Mouse (Mus musculus) c-Kit-positive CD71-positive TER-119-positive erythroid progenitor cells, embryonic 14.5 days (primary cell): ENCODE results near the gene Klhl22.

ENCODE experiments used
- DNase-seq: peaks from one replicate; pipeline ENCODE4 v3.0.0-alpha.2; 2013; ENCODE audit warnings: low spot score

Klhl22 gene

DNA sequence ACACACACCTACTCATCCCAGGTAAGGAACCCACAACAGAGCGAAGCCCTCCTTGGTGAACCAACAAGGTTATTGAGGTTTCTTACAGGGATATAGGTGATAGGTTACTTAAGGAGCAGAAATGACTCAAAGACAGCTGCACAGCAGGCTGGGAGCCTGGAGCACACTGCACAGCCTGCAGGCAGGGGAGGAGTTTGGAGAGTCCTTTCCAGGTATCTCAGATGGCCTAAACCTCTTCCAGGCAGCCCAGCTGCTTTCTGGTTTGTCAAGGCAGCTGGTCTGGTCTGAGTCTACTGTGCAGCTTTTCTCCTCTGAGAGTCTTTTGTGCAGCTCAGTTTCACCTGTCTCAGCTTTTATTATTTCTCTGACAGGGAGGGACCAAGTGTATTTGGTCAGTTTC, 1.7 kb upstream of the Klhl22 start:
- no peak for DNase-seq

DNA sequence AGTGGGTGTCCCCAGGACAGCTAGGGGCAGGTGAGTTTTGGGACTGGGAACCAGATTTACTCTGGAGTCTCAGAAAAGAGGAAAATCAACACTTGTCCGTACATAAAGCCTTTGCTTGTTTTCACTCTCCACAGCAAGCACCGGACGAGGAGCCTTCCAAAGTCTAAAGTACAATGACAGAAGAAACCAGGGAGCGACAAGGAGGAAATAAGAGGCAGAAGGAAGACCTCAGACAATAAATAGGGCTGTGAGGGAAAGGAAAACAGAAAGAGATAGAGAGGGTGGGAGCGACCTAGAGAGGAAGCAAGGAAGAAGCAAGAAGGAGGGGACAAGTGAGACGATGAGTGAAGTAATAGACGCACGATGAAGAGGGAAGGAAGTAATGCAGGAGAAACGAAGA, 516 bp upstream of the Klhl22 start:
- no peak for DNase-seq

DNA sequence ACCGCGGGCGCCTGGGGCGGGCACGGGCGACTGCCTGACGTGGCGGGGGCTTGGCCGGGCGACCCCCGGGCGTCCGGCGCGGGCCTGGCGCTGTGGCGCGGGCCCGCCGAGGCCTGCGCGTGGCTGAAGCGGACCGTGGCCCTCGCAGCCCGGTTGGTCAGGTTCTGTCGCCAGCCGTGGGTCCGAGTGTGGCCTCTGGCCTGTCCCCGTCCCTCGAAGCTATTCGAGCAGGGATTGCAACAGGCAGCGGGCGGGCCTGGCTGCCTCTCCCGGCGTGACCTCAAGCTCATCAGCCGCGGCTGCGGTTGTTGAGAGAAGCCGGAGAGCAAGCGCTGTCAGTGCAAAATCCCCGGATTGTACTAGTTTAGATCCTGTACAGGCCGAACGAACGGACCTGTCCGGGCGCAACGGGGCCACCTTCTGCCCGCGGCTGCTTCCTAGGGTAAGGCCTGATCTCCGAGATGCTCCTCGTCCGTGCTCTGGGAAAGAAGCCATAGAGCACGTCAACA, 449 bp downstream of the Klhl22 start:
- DNase-seq: no peak

DNA sequence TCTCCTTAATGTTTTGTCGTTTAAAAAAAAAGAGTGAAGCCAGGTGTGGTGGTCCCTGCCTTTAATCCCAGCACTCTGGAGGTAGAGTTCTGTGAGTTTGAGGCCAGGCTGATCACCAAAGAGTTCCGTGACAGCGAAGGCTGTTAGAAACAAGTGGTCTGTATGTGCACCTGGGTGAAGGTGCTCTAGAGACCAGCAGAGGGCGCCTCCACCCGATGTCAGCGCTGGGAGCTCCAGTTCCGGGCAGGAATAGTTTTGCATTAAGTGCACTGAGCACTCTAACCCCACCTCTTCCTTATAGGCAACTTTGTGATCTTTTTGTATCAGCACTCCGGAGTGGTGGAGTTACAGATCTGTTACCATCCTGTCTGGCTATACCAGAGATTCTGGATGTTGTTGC, 1.2 kb downstream of the Klhl22 start:
- peak; percentile 62 for DNase-seq

DNA sequence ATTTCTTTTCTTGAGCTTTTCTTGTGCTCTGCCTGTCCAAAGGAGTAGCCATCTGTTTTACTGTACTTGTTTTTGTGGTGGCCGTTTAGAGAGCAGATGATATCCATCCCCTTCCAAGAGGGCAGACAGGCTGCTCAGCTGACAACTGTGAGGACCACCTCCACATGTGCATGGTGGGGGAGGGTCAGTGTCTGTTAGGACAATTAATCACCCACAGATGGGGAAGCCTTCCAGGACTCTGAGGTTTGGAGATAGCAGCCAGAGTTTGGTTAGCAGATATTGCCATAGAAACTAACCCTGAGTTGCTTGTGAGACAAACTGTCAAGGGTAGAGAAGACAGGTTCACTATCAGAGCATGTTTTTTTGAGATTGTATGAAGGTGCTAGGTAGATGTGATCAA, 1.7 kb downstream of the Klhl22 start:
- DNase-seq: peak; percentile 29

DNA sequence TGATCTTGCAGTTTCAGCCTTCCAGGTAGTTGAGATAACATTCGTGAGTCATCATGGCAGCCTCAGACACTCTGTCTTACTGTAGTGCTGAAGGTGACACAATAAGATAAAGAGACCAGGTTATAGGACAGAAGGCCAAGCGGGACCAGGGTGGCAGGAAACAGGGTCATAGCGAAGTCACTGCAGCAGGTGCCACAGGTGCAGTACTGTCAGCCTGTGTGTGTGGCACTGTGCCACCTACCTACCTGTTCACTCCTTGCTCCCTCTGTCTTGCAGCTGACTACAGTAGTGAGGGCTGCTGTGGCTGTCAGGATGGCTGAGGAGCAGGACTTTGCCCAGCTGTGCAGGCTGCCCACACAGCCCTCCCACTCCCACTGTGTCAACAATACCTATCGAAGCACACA, 4.7 kb downstream of the Klhl22 start:
- peak; percentile 34 for DNase-seq

DNA sequence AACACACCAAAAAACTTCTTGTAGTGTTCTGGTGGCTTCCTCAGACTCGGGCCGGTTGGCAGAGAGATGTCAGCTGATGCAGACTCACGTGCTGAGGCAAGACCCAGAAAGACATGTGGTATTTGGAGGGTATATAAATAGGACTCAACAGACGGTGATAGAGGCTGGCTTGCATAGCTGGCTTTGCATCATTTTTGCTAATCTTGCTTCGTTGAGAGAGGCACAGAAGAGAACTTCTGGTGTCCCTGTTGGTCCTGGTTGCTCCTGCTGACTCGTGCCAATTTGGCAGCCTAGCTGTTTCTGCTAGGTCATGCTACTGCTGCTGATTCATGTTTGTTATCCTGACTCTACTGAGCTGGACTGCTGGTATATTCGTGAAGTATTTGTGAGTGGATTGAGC, 9.4 kb downstream of the Klhl22 start:
- peak; percentile 28 for DNase-seq

DNA sequence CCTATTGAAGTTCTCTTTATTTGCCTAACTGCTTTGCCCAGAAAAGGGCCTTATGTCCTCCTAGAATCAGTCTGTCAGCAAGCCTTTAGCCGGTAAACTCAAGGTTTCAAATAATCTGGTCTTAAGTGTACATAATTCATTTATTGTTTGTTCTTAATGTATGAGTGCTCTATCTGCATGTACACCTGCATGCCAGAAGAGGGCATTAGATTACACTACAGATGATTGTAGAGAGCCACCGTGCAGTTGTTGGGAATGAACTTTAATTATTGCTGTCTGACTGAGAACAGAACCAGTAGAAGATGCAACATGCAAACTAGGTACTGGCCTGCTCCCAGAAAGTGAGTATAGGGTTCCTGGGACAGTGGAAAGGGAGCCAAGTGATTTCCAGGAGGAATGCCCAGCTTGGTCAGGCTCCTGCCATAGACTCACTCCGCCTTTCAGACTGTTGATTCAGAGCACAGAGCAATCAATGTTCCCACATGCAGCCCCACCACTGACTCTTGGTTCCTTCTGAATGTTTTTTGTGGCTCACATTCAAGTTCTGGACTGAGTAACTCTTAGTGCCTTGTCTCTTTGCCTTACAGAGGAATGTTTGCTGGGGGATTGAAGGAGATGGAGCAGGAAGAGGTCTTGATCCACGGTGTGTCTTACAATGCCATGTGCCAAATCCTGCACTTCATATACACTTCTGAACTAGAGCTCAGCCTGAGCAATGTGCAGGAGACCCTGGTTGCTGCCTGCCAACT, 11.9 kb downstream of the Klhl22 start:
- no peak for DNase-seq

DNA sequence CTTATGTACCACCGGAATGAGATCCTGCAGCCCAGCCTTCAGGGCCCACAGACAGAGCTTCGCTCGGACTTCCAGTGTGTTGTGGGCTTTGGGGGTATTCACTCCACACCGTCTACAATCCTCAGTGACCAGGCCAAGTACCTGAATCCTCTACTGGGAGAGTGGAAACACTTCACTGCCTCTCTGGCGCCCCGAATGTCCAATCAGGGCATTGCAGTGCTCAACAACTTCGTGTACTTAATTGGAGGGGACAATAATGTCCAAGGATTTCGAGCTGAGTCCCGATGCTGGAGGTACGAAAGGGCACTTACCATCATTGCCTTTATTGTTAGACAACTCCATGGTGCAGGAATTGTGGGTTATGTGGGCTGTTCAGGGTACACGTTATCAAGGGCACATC, 17.4 kb downstream of the Klhl22 start:
- DNase-seq: no peak

DNA sequence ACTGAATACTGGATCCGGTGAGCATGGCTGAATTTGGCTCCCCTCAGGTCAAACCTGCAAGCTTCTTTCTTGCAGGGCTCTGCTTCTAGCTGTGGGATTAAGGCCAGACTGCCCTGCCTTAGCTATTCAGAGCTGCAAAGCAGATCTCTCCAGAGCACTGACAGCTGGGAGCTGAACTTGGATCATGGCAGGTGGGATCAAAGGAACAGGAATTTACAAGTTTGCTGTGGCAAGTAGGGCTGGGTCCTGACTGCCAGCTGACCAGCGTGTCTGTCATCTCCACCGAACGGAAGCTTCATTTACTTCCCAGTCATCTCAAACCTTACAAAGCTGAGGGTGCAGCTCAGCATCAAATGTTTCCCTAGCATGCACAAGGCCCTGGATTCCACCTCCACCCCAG, 18.8 kb downstream of the Klhl22 start:
- no peak for DNase-seq

DNA sequence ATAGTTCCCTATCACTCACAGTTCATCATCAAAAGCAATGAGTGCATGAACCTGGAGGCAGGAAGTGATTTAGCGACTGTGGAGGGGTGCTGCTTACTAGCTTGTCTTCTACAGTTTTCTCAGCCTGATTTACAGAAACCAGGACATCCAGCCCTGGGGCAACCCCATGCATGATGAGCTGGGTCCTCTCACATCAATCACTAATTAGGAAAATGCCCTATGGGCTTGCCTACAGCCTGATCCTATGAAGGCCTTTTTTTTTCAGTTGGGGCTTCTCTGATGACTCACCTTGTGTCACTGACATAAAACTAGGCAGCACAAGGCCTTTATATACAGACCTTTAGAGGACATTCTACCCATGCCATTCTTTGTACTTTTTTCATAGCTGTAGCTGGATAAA, 20.3 kb downstream of the Klhl22 start:
- no peak for DNase-seq

DNA sequence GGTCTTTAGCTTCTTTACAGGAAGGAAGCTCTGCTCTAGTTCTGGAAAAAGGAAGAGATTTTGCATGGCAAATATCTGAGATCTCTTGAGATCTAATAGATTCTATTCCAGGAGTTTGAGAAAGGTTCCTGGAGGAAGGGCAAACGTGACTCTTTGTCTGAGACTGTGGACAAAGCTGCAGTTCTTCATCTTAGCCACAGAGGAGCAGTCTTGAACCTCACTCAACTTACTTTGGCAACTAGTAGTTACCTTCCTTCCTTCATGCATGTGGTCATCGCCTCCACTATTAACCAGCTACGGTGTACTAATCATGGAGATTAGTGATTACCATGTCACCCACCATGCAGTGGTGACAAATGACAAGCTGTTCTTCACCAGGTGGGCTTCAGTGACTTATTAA, 25.9 kb downstream of the Klhl22 start:
- DNase-seq: no peak

DNA sequence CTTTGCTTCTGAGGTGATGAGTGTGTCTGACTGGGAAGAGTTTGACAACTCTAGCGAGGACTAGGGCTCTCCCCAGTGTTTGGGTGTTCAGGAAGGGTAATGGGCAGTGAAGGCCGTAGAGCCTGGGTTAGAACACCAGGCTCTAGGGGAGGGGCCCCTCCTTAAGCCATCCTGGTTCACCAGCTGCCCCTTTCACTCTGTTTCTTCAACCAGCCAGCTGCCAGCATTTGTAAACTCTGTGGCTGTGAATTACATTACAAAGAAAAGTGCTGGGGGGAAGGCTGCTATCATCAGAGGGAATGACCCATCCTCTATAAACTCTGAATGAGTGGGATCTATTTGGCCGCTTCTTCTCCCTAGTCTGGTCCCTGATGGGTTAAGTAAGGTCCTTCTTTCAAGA, 33.3 kb downstream of the Klhl22 start:
- no peak for DNase-seq

DNA sequence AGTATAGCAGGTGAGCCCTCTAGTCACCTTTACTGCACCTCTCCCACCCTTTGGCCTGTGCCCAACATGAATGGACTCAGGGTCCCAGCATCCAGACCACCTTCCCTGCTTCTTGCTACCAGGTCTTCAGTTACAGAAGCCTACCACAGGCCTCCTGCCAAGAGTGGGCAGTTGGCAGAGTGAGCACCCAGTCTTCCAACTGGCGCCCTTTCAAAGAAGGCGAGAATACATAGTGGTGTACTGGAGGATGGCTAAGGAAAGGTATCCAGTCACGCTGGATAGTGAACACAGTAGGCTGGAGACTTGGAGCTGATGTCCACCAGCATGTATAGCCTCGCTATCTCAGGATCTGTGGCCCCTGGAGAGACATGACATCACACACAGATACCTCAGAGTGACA, 34.6 kb downstream of the Klhl22 start:
- no peak for DNase-seq

DNA sequence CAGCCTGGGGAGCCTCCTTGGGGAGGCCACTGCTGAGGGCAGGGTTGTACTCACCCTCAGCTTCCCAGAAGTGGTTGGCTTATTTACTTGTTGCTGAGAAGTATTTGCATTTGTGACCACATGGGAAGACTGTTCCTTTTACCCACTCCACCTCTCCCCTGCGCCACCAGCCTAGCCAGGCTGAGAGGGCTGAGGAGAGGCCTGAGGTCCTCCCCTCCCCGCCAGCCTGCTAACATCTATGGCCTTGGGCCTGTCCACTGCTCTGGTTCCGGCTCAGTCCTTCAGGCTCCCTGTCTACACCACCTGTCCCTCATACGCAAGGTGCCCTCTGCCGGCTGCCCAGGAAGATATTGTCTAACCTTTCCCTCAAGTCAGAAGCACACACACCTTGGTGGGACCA, 36.2 kb downstream of the Klhl22 start:
- DNase-seq: no peak

DNA sequence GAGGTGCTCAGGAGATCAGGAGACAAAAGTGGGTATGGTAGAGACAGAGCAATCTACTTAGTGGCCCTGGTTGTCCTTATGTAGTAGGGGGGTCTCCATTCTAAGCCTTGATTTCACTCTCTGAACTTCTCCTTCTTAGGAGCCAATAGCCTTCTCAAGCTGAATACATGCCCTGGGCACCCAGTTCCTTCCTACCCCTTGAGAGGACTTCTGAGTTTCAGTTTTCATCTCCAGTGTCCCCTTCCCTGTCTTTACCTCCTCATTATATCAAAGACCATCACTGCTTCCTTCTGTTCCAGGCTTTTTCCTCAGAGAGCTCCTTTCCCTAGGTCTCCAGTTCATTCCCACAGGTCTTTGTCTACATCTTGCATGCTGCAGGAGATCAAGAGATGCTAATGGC, 37.1 kb downstream of the Klhl22 start:
- no peak for DNase-seq

DNA sequence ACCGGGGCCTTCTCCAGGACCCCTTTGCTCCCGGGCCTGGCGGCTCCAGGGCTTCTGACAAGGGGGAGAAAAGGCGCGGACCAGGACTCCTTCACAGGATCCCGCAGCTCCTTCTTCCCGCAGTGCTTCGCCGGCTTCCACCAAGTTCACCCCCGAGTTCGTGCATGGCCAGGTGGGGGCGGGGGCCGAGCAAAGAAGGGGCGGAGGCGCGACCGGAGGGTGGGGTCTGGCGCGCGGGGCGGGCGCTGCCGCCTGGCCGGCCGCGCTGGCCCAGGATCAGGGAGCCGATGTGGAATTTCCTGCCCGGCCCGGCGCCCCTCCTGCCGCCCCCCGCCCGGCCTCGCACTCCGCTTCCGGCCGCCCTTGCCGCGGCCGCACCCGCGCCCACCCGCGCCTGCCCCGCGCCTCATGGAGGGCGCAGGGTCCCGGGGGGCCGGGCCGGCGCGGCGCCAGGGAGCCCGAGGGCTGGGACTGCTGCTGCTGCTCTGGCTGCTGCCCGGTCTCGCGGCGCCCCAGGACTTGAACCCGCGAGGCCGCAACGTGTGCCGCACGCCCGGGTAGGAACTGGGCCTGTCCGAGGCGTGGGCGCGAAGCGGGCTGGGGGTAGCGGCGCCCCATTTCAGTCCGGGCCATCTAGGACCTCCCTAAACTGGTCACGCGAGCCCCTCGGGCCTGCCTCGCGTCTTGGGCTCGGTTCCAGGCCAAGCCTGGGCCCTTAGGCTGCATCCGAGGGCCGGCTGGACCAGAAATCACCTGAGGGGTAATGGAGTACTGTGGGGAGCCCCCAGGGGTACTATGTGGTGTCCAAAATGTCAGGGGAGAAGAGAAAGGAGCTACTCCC, 37.8 kb downstream of the Klhl22 start, which contains the start of gene Scarf2:
Gene Scarf2 (plus strand): TSS at position 312 of the 841 bp plus-strand sequence.
- no peak for DNase-seq

DNA sequence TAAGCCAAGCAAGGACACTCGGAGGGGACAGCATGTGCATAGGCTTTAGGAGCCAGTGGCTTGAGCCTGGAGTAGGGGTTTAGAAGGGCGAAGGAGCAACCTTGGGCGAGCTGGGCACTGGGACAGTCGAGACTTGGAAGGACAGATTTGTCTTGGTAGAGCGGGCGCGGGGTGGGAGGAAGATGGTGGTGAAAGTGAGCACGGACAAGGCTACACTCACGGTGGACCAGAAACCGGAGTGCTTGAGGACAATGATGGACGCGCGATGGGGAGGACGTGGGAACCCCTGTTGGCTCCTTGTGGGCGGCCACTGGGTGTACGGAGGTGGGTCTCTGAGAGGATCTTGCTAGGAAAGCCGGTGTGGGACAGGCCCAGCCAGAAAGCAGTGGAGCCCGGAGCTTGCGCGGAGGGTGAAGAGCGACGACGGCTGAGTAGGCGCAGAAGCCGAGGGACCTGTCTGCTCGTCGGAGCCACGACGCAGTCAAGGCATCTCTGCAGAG, 38.4 kb downstream of the Klhl22 start:
- DNase-seq: no peak

DNA sequence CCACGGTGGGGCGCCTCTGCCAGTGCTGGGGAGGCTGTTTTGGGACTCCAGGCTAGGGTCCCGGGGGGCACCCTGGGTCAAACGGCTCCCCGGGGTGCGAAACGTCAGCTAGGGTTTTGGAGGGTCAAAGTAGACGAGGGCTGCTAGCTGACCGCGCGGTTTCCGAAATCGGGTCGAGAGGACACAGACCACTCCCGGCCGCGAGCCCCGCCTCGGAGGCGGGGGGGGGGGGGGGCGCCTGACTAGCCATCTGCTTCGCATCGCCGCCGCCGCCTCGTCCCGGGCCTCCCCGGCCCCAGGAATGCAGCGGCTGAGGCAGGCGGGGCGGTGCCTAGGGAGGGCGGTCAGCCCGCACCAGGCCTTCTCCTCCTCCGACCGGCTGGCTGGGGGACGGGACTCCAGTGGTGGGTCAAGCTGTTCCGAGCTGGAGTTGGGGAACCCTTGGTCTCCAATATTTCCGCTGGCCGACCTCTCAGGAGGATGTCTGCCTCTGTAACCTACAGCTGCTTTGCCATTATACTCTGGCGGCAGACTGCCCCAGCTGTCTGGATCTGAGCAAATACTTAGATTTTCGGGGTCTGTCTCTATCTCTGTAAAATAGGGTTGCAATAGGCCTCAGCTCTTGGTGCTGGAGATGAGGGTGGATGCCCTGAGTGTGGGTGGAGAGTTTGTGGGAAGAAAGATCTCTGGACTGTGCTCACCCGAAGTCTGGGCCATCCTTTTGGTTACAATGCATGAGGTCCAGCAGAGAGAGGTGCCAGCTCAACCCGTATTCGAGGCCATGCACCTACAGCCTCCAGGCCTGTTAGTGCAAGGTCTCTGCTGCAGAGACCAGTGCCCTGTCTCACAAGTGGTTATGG, 39.1 kb downstream of the Klhl22 start:
- no peak for DNase-seq

DNA sequence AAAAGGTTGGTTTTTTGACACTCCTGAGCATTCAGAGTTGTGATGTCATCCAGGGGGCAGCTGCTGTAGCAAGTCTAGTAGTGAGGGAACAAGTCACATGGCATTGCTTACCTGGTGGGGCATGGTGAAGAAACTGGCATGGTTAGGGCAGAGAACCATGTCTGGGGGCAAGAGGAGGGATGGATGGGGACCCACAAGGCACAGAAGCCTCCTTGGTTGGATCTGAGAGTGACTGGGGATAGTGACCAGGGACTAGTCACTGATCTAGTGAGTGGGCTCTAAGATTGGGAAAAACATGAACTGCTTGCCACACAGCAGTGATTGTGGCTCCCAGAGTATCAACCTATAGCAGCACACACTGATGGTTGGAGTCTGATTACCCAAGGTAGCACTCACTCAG, 40.2 kb downstream of the Klhl22 start:
- DNase-seq: no peak

DNA sequence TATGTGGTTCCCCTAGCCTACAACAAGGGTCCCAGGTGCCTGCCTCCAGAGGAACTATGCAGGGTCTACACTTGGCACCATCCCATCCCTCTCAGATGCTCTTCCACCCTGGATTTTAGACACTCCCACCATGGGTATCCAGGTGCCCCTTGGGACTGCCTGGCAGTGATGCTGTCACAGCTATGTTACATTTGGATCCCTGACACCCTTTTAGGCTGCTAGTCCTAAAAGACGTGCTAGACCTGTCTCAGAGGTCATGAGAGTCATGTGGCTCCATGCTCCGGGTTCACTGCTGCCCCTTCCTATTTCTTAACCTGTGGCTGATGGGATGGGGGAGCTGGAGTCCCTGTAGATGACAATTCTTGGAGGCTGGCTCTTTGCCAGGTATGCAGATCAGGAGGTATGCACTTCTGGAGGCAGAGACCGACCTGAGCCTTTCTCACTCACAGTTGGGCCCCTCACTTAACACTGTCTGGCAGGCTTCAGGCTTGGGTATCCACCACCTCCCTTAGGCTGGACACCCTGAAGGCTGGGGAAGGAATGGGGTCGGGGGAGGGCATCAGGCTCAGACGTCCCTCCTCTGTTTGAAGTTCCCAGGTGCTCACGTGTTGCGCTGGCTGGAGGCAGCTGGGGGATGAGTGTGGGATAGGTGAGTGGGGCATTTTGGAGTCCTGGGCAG, 42.5 kb downstream of the Klhl22 start:
- DNase-seq: no peak

DNA sequence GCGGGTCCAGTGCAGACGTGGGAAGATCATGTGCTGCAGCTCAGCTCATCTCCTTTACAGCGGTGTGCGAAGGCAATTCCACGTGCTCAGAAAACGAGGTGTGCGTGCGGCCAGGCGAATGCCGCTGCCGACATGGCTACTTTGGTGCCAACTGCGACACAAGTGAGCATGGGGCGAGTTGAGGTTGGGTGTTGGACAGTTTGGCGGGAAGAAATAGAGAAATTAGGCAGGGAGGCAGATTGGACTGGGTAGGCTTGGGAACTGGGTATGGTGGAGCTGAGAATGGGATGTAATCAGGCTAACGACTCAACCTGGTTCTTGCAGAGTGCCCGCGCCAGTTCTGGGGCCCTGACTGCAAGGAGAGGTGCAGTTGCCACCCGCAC, 43.0 kb downstream of the Klhl22 start:
- DNase-seq: no peak
